Mouse (Mus musculus): Measurements from ENCODE around the gene Mul1.

DNA sequence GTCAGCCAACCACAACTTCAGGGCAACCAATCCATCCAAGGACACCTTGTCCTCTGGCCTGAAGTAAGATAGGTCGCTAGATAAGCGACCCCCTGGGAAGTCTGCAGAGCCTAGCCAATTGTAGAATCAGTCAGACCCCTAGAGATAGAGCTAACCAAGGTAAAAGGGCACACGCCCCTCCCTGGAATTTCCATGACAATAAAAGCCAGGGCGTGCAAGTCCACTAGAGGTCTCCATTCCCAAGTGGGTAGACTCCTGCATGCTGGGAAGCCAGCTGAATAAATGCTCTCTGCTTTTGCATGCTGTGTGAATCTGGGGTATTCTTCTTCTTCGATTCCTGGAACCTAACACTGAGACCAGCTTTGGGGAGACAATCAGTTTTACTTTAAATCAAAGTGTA, 18.1 kb upstream of the Mul1 start:
- no peak for TF ChIP-seq EP300 (IDR thresholded peaks at IDR 0.05; ENCODE audit: low read depth)
- TF ChIP-seq CTCF (IDR thresholded peaks at IDR 0.05; ENCODE audit: low read depth) = 0 out of 2 replicates have a peak, but pooled peaks have one; percentile 8

All from liver, embryonic 14.5 days (tissue).